Mouse (Mus musculus) lung, postnatal 0 days (tissue): ENCODE data around the gene Rpl22. TPM values are rescaled to one million over a fixed set of nuclear protein-coding genes. Genes with fewer than 3 reads are reported as not detected.
A peak's percentile ranks its signal among the peaks of the same experiment; 100 is the strongest.

Experiments used
- ATAC-seq: fragments of 200-750 bp; cut with Nextera tagmentation; 2 replicates; pipeline ENCODE4 v1.8.0; 2017; ENCODE audit warnings: moderate library complexity
- DNase-seq: peaks from one replicate; pipeline ENCODE4 v3.0.0-alpha.2; 2016; ENCODE audit warnings: low spot score
- H3K27ac ChIP-seq: fragments of 300-500 bp; sonication (generic); 2 replicates; pipeline ENCODE4 v1.5.1; 2014; ENCODE audit warnings: antibody characterized with exemption, mild to moderate bottlenecking, low read length, mixed read lengths
- H3K27me3 ChIP-seq: fragments of 300-500 bp; sonication (generic); replicated peaks from 2 replicates; pipeline ENCODE4 v1.6.1; 2014; ENCODE audit warnings: low read length, mixed read lengths; ENCODE audit not compliant: insufficient read depth
- H3K36me3 ChIP-seq: fragments of 300-500 bp; sonication (generic); 2 replicates; pipeline ENCODE4 v1.6.1; 2014; ENCODE audit warnings: low read length, mixed read lengths; ENCODE audit not compliant: insufficient read depth
- H3K4me1 ChIP-seq: fragments of 300-500 bp; sonication (generic); 2 replicates; pipeline ENCODE4 v1.6.1; 2014; ENCODE audit warnings: antibody characterized with exemption, low read depth, low read length, mixed read lengths; ENCODE audit not compliant: insufficient read depth
- H3K4me2 ChIP-seq: fragments of 300-500 bp; sonication (generic); replicated peaks from 2 replicates; pipeline ENCODE4 v1.6.1; 2014; ENCODE audit warnings: low read depth, mild to moderate bottlenecking, low read length, moderate library complexity, mixed read lengths
- H3K4me3 ChIP-seq: fragments of 300-500 bp; sonication (generic); 2 replicates; pipeline ENCODE4 v1.5.1; 2014; ENCODE audit warnings: low read depth, low read length
- H3K9ac ChIP-seq: fragments of 300-500 bp; sonication (generic); replicated peaks from 2 replicates; pipeline ENCODE4 v1.6.1; 2014; ENCODE audit warnings: low read depth, mild to moderate bottlenecking
- H3K9me3 ChIP-seq: fragments of 300-500 bp; sonication (generic); 2 replicates; pipeline ENCODE4 v1.6.1; 2016; ENCODE audit warnings: low read length, mixed read lengths
- CTCF ChIP-seq: IDR thresholded peaks from 2 replicates; pipeline ENCODE4 v1.5.1; 2016; ENCODE audit warnings: antibody characterized with exemption, mild to moderate bottlenecking
- EP300 ChIP-seq: IDR thresholded peaks from 2 replicates; pipeline ENCODE4 v1.6.1; 2016; ENCODE audit warnings: antibody characterized with exemption, mild to moderate bottlenecking, control low read depth
- WGBS: fragments of 180-500 bp; shearing (Covaris S2); extraction: QIAGEN DNeasy Blood & Tissue Kit; methylation state at CpG from one replicate; pipeline ENCODE4 v1.1.7; 2014; 5-methylcytosine and 5-hydroxymethylcytosine counted together
- polyA plus RNA-seq: library from polyadenylated mRNA; unstranded; fragments of >200 nt; fragmentation: Nextera tagmentation; extraction: Ambion mirVana; gene quantifications from 2 replicates; pipeline ENCODE4 v1.2.1, GENCODE M21; 2015

The Rpl22 gene
- polyA plus RNA-seq, 1 experiment from 2014 or later: 265 TPM

DNA sequence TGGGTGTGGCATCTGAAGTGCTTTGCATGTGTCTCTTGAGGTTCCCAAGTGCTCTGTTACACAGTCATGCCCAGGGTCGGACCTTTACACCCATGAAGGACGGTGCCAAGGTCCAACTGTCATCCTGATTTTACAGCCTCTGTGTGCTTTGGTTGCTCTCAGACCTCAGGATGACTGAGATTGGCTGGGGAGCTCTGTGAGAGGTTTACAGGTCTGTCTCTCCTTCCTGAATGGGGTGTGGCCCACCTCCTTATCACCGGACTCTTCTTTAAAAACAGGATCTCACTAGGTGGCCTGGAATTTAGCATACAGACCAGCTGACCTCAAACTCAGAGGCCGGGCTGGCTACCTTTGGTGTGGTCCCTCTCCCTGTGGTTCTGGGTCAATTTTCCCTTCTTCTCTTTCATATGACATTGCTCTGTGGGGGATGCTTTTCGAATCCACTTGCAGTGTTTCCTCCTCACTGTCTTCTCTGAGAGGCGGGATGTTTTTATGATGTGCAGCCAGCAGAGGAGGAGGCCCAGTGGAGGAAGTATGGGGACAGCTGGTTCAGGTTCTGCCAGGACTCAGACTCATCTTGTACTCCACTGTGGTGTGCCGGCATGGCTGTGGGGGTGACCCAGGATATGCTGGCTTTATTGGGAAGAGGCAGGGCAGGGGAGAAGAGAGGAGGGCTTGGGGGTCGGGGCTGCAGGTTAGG, 25.3 kb downstream of the Rpl22 start:
- Histone ChIP-seq H3K9me3 (no peaks in the 10 kb centered on the region), H3K27ac (no peak overlapping the region), H3K4me3 (no peak overlapping the region), H3K9ac (no peak overlapping the region), H3K4me2 (no peak overlapping the region), H3K27me3 (peaks cover 3% of the 10 kb centered on the region), H3K4me1 (no peaks in the 10 kb centered on the region), H3K36me3 (no peaks in the 10 kb centered on the region)
- WGBS: 23% methylated on average over 8 of the region's 8 CpGs
- TF ChIP-seq CTCF (no peak), EP300 (no peak)
- ATAC-seq (no peak), DNase-seq (no peak)

- peak; percentile 12 for ATAC-seq
- Histone ChIP-seq H3K9ac (no peak overlapping the region), H3K4me2 (no peak overlapping the region), H3K27ac (no peak overlapping the region), H3K36me3 (no peaks in the 10 kb centered on the region), H3K9me3 (no peaks in the 10 kb centered on the region), H3K4me1 (no peaks in the 10 kb centered on the region), H3K27me3 (peaks cover 3% of the 10 kb centered on the region), H3K4me3 (no peak overlapping the region)
- 13% methylated on average over 14 of the region's 14 CpGs for WGBS
- TF ChIP-seq CTCF (no peak), EP300 (no peak)
- peak; percentile 15 for DNase-seq
Observed at GRCm38 (mm10) chr4:152351422-152352305, 26.1 kb downstream of the Rpl22 start.

GRCm38 (mm10) chr4:152353886-152354637, 28.5 kb downstream of the Rpl22 start:
- ATAC-seq: no peak
- Histone ChIP-seq H3K36me3 (no peaks in the 10 kb centered on the region), H3K9me3 (no peaks in the 10 kb centered on the region), H3K4me1 (no peaks in the 10 kb centered on the region), H3K27me3 (peaks cover 3% of the 10 kb centered on the region), H3K4me3 (no peak overlapping the region), H3K4me2 (no peak overlapping the region), H3K9ac (no peak overlapping the region), H3K27ac (no peak overlapping the region)
- TF ChIP-seq EP300 (no peak), CTCF (no peak)
- DNase-seq: no peak
- 63% methylated on average over 14 of the region's 14 CpGs for WGBS

- Histone ChIP-seq H3K9ac (no peak overlapping the region), H3K9me3 (no peaks in the 10 kb centered on the region), H3K4me1 (no peaks in the 10 kb centered on the region), H3K4me2 (no peak overlapping the region), H3K27ac (no peak overlapping the region), H3K4me3 (no peak overlapping the region), H3K27me3 (no peaks in the 10 kb centered on the region), H3K36me3 (no peaks in the 10 kb centered on the region)
- no peak for ATAC-seq
- no peak for DNase-seq
- TF ChIP-seq EP300: no peak
- TF ChIP-seq CTCF: no peak
- WGBS: 65% methylated on average over 7 of the region's 7 CpGs
Observed at GRCm38 (mm10) chr4:152355672-152356071, 30.1 kb downstream of the Rpl22 start.

DNA sequence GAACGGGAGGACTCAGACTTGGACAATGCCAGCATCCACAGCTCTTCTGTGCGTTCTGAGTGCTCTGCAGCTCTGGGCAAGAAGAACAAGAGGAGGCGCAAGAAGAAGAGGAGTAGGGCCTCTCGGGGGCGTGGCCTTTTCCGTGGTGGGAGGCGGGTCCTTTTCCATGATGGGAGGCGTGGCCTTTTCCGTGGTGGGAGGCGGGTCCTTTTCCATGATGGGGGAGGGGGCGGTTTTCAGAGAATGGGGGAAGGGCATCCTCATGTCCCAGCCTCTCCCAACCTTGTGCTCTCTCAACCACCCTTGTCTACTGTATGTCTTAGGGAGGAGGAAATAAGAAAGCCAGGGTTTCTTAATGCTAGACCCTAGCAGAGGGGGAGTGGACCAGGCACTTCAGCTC, 34.2 kb downstream of the Rpl22 start:
- Histone ChIP-seq H3K27ac (no peak overlapping the region), H3K9ac (no peak overlapping the region), H3K9me3 (no peaks in the 10 kb centered on the region), H3K4me3 (no peak overlapping the region), H3K4me1 (no peaks in the 10 kb centered on the region), H3K27me3 (no peaks in the 10 kb centered on the region), H3K36me3 (no peaks in the 10 kb centered on the region), H3K4me2 (no peak overlapping the region)
- TF ChIP-seq CTCF (no peak), EP300 (no peak)
- ATAC-seq (no peak), DNase-seq (no peak)
- WGBS: 10% methylated on average over 11 of the region's 11 CpGs

GRCm38 (mm10) chr4:152360855-152361254, 35.3 kb downstream of the Rpl22 start:
- no peak overlapping the region for H3K4me3 ChIP-seq
- under 1% methylated on average over 23 of the region's 24 CpGs for WGBS

More at GRCm38 (mm10) chr4:152360855-152361254, 35.3 kb downstream of the Rpl22 start:
- Histone ChIP-seq H3K4me1 (no peaks in the 10 kb centered on the region), H3K9ac (no peak overlapping the region), H3K4me2 (peak overlapping the region; percentile 19; the same call in 1 of the 2 replicates), H3K36me3 (no peaks in the 10 kb centered on the region), H3K27ac (no peak overlapping the region), H3K9me3 (no peaks in the 10 kb centered on the region), H3K27me3 (no peaks in the 10 kb centered on the region)
- TF ChIP-seq CTCF: no peak
- TF ChIP-seq EP300: no peak
- DNase-seq (peak; percentile 53), ATAC-seq (peak; percentile 40)
